Mouse (Mus musculus) layer of hippocampus, postnatal 10 days (tissue): ENCODE data around the gene P4ha1. TPM values are rescaled to one million over a fixed set of nuclear protein-coding genes. Genes with fewer than 3 reads are reported as not detected.

Source experiments
- total RNA-seq, 2 experiments: library from RNA; stranded (reverse); gene quantifications; 2 replicates each; pipeline ENCODE4 v1.2.3; 2021

Gene P4ha1
- total RNA-seq, 2 experiments from 2014 or later: 29.8 to 30.9 TPM

Other genes starting within 250 kb of the P4ha1 start
- gene Sept10, start 101.4 kb upstream of the P4ha1 start, total RNA-seq: 10 to 100 TPM; 12.5 to 15.6 TPM
- 10 to 100 TPM; 11.4 to 12.7 TPM for gene Sowahc, start 101.3 kb upstream of the P4ha1 start, total RNA-seq
- 10 to 100 TPM; 22.8 to 27.2 TPM for gene Gm10273, start 72.3 kb downstream of the P4ha1 start, total RNA-seq
- gene Pla2g12b, start 80.4 kb downstream of the P4ha1 start, total RNA-seq: not detected
- under 1 TPM; 0.11 to 0.37 TPM for gene Oit3, start 118.5 kb downstream of the P4ha1 start, total RNA-seq